Mouse (Mus musculus): ENCODE data around the gene Ipmk. TPM values are rescaled to one million over a fixed set of nuclear protein-coding genes. Genes with fewer than 3 reads are reported as not detected.

Ipmk gene
- polyA plus RNA-seq, 1 experiment from 2014 or later = 21.0 TPM

DNA sequence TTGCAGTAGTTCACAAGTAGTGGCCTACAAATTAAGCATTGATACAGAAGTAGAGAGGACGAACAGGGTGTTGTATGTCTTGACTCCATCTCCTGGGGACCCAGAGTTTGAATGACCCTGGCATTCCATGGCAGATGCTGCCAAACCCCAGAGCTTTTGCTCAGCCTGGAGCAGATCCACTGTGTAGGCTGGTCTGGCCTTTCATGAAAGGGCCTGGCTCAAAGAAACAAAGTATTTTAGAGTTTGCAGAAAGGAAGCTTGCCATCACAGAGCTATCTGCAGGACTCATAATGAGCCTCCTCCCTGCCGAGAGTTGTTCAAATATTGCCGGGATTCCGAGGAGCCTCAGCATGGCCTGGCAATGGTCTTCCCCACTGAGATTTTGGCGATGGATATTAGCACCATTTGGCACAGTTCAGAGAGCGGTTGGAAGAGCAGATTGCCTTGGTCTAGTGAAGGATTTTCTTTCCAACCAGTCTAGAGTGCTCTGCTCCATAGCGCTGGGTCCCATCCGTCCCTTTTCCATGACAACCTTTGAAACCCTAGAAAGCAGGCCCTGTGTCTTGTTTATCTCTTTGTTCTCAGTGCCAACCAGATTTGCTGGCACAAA lies 129.0 kb downstream of the Ipmk start:
- Histone ChIP-seq H3K36me3 (replicated peaks; ENCODE audit: control insufficient read depth, insufficient read depth, low read depth, low read length) (no peaks in the 10 kb centered on the region), H3K9me3 (replicated peaks; ENCODE audit: control insufficient read depth, low read length) (no peaks in the 10 kb centered on the region), H3K27me3 (ENCODE audit: control insufficient read depth, insufficient read depth, low read length) (no peaks in the 10 kb centered on the region), H3K9ac (replicated peaks; ENCODE audit: low read length) (no peak overlapping the region), H3K4me1 (ENCODE audit: control insufficient read depth, insufficient read depth, low read length) (no peaks in the 10 kb centered on the region), H3K4me2 (ENCODE audit: low read depth, low read length) (no peak overlapping the region), H3K4me3 (ENCODE audit: low read depth, low read length) (no peak overlapping the region), H3K27ac (replicated peaks; ENCODE audit: low read depth, low read length) (no peak overlapping the region)
- WGBS = 76% methylated on average over 8 of the region's 8 CpGs
- ATAC-seq (replicated peaks; ENCODE audit: insufficient number of reproducible peaks, low FRiP score, low TSS enrichment, low read depth) (no peak), DNase-seq (ENCODE audit: low spot score) (no peak)

DNA sequence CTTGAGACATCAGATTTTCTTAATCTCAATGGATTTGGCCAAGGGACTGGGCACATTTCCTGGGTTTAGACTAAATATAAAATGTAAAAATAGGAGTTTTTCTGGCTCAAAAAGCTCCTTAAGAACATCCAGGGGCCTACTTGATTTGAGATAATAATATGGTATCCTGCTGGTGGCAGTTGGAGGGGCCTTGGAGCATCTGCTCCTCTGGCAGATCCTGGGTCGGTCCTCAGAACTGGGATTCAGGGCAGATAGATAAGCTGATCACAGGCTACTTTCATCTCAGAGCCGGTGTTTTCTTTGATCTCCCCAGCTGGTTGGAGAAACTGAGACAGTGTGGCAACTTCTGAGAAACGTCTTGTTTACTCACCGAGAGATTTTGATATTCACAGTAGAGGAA lies 129.6 kb downstream of the Ipmk start:
- 70% methylated on average over 4 of the region's 4 CpGs for WGBS
- ATAC-seq (replicated peaks; ENCODE audit: insufficient number of reproducible peaks, low FRiP score, low TSS enrichment, low read depth) (no peak), DNase-seq (ENCODE audit: low spot score) (no peak)
- no peak overlapping the region for H3K4me2 ChIP-seq (ENCODE audit: low read depth, low read length)
- H3K27me3 ChIP-seq (ENCODE audit: control insufficient read depth, insufficient read depth, low read length) = no peaks in the 10 kb centered on the region
- no peaks in the 10 kb centered on the region for H3K9me3 ChIP-seq (replicated peaks; ENCODE audit: control insufficient read depth, low read length)
- no peaks in the 10 kb centered on the region for H3K36me3 ChIP-seq (replicated peaks; ENCODE audit: control insufficient read depth, insufficient read depth, low read depth, low read length)
- no peak overlapping the region for H3K27ac ChIP-seq (replicated peaks; ENCODE audit: low read depth, low read length)
- H3K4me3 ChIP-seq (ENCODE audit: low read depth, low read length) = no peak overlapping the region
- H3K9ac ChIP-seq (replicated peaks; ENCODE audit: low read length) = no peak overlapping the region
- no peaks in the 10 kb centered on the region for H3K4me1 ChIP-seq (ENCODE audit: control insufficient read depth, insufficient read depth, low read length)

DNA sequence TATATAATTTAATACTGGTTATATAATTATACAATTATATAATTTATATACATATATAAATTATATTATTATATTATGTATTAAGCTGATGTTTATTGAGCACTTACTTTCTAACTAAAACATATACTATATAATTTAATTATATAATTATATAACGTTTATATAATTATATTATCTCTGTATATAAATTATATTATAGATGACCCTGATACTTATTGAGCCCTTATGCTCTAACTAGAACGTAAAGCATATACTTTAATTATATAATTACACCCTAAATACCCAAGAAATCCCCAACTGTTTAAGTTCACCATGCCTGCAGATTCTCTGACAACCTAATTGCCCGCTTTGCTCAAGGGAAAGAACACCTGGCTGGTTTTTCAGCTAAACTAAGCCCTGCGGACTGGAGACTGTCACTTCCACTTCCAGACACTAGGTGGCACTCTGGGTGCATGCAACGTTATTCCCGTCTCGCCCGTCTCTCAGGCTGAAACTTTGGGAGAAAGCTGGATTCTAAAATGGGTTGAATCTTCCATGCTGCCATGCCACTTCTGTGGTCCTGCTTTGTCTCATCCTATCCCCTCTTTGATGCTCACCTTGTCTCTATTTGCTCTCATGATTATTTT lies 132.2 kb downstream of the Ipmk start:
- no peak overlapping the region for H3K4me2 ChIP-seq (ENCODE audit: low read depth, low read length)
- H3K9me3 ChIP-seq (replicated peaks; ENCODE audit: control insufficient read depth, low read length) = no peaks in the 10 kb centered on the region
- H3K27ac ChIP-seq (replicated peaks; ENCODE audit: low read depth, low read length) = no peak overlapping the region
- DNase-seq (ENCODE audit: low spot score) (peak; percentile 90), ATAC-seq (replicated peaks; ENCODE audit: insufficient number of reproducible peaks, low FRiP score, low TSS enrichment, low read depth) (no peak)
- H3K4me1 ChIP-seq (ENCODE audit: control insufficient read depth, insufficient read depth, low read length) = no peaks in the 10 kb centered on the region
- WGBS = 10% methylated on average over 8 of the region's 8 CpGs
- H3K27me3 ChIP-seq (ENCODE audit: control insufficient read depth, insufficient read depth, low read length) = no peaks in the 10 kb centered on the region
- no peaks in the 10 kb centered on the region for H3K36me3 ChIP-seq (replicated peaks; ENCODE audit: control insufficient read depth, insufficient read depth, low read depth, low read length)
- no peak overlapping the region for H3K9ac ChIP-seq (replicated peaks; ENCODE audit: low read length)
- no peak overlapping the region for H3K4me3 ChIP-seq (ENCODE audit: low read depth, low read length)

Other genes starting within 250 kb of the Ipmk start
- gene Bicc1, start 188.1 kb upstream of the Ipmk start, polyA plus RNA-seq (2014; fragmentation: Nextera tagmentation; extraction: Ambion mirVana) = 9.0 and 10.4 TPM in 2 replicates
- gene Tfam, start 109.5 kb upstream of the Ipmk start, polyA plus RNA-seq (2014; fragmentation: Nextera tagmentation; extraction: Ambion mirVana) = 119 and 125 TPM in 2 replicates
- 149 and 158 TPM in 2 replicates for gene Ube2d1, start 62.5 kb upstream of the Ipmk start, polyA plus RNA-seq (2014; fragmentation: Nextera tagmentation; extraction: Ambion mirVana)
- 121 and 128 TPM in 2 replicates for gene Cisd1, start 2.8 kb upstream of the Ipmk start, polyA plus RNA-seq (2014; fragmentation: Nextera tagmentation; extraction: Ambion mirVana)